15 mouse cellular contexts compared by ENCODE assay signal in genomic region chr16:24433563-24433962, GRCm38 (mm10). TPM values are rescaled to one million over a fixed set of nuclear protein-coding genes. Genes with fewer than 3 reads are reported as not detected.
A peak's percentile ranks its signal among the peaks of the same experiment; 100 is the strongest.
DNase-seq lines count a peak whose midpoint lies in the region; ATAC-seq and TF ChIP-seq lines count a peak whose summit lies in the region.
"Had no signal": no experiment of that assay in that cellular context is flagged by ENCODE, and none has a peak within 500 bp of the region (broad histone marks: within the 10 kb centered on the region; RNA-seq: fewer than 3 reads in every experiment).

No protein-coding gene starts in this region.

- H3K27me3 ChIP-seq in heart, embryonic 13.5 days (replicated peaks): no peaks in the 10 kb centered on the region
- H3K27me3 ChIP-seq in lung, postnatal 0 days (replicated peaks; ENCODE audit: insufficient read depth, low read length): no peaks in the 10 kb centered on the region
- H3K27me3 ChIP-seq in intestine, embryonic 15.5 days (replicated peaks): no peaks in the 10 kb centered on the region
- no peaks in the 10 kb centered on the region for H3K27me3 ChIP-seq in stomach, postnatal 0 days (ENCODE audit: control insufficient read depth, insufficient read depth, low read length)
- H3K27me3 ChIP-seq: forebrain, embryonic 15.5 days; midbrain, embryonic 13.5 days; neural tube, embryonic 15.5 days had no signal

- no peaks in the 10 kb centered on the region for H3K9me3 ChIP-seq in heart, embryonic 13.5 days
- H3K9me3 ChIP-seq in lung, postnatal 0 days (ENCODE audit: low read length): no peaks in the 10 kb centered on the region
- no peaks in the 10 kb centered on the region for H3K9me3 ChIP-seq in intestine, embryonic 15.5 days
- H3K9me3 ChIP-seq in stomach, postnatal 0 days (ENCODE audit: control insufficient read depth, low read length): no peaks in the 10 kb centered on the region
- H3K9me3 ChIP-seq: forebrain, embryonic 15.5 days; midbrain, embryonic 13.5 days; neural tube, embryonic 15.5 days had no signal

- TF ChIP-seq EP300 in lung, postnatal 0 days (IDR thresholded peaks at IDR 0.05): no peak; the same call in 1 of the 2 replicates
- TF ChIP-seq EP300 in stomach, postnatal 0 days (optimal IDR thresholded peaks at IDR 0.05): no peak

- H3K27ac ChIP-seq in heart, embryonic 13.5 days (replicated peaks): peak overlapping the region; percentile 93
- peak overlapping the region; percentile 59; the same call in 1 of the 2 replicates for H3K27ac ChIP-seq in lung, postnatal 0 days (ENCODE audit: low read length)
- H3K27ac ChIP-seq in intestine, embryonic 15.5 days: no peak overlapping the region
- H3K27ac ChIP-seq in stomach, postnatal 0 days (replicated peaks): peak overlapping the region; percentile 53

- no peak for TF ChIP-seq CTCF in lung, postnatal 0 days (IDR thresholded peaks at IDR 0.05)
- no peak for TF ChIP-seq CTCF in stomach, postnatal 0 days (IDR thresholded peaks at IDR 0.05; ENCODE audit: low read depth)

- WGBS in heart, embryonic 13.5 days: 18% methylated on average over 7 of the region's 7 CpGs
- 18% methylated on average over 7 of the region's 7 CpGs for WGBS in lung, postnatal 0 days
- 34% methylated on average over 7 of the region's 7 CpGs for WGBS in intestine, embryonic 15.5 days
- 28% methylated on average over 7 of the region's 7 CpGs for WGBS in stomach, postnatal 0 days

- no peak for DNase-seq in heart, postnatal 10 days
- DNase-seq in lung, postnatal 0 days (ENCODE audit: low spot score): peak; percentile 83
- no peak for DNase-seq in lung, postnatal 14 days
- no peak for DNase-seq in stomach, postnatal 0 days (ENCODE audit: low spot score)
- DNase-seq in urinary bladder, adult 2 months (ENCODE audit: low spot score): no peak
- DNase-seq: cerebellum, postnatal 14 days; layer of hippocampus, postnatal 36 days; thymus, postnatal 36 days had no signal

- H3K4me3 ChIP-seq in heart, embryonic 13.5 days: no peak overlapping the region
- H3K4me3 ChIP-seq in lung, postnatal 0 days (ENCODE audit: low read depth, low read length): no peak overlapping the region
- no peak overlapping the region for H3K4me3 ChIP-seq in intestine, embryonic 15.5 days (replicated peaks)
- H3K4me3 ChIP-seq in stomach, postnatal 0 days (ENCODE audit: low read depth, low read length): no peak overlapping the region
- H3K4me3 ChIP-seq: forebrain, embryonic 15.5 days; midbrain, embryonic 13.5 days; neural tube, embryonic 15.5 days had no signal

- peaks cover 89% of the 10 kb centered on the region for H3K4me1 ChIP-seq in heart, embryonic 13.5 days
- peaks cover 31% of the 10 kb centered on the region; the same call in 1 of the 2 replicates for H3K4me1 ChIP-seq in lung, postnatal 0 days (ENCODE audit: insufficient read depth, low read depth, low read length)
- H3K4me1 ChIP-seq in intestine, embryonic 15.5 days (replicated peaks): peaks cover 34% of the 10 kb centered on the region
- H3K4me1 ChIP-seq in stomach, postnatal 0 days (replicated peaks; ENCODE audit: control insufficient read depth, insufficient read depth): no peaks in the 10 kb centered on the region; the same call in 1 of the 2 replicates

- no peak for ATAC-seq in heart, embryonic 13.5 days (ENCODE audit: extremely low read depth, insufficient number of reproducible peaks, low FRiP score, low TSS enrichment)
- ATAC-seq in lung, postnatal 0 days: peak; percentile 90
- ATAC-seq in intestine, embryonic 15.5 days: peak; percentile 16; the same call in 1 of the 2 replicates
- no peak for ATAC-seq in stomach, postnatal 0 days (ENCODE audit: low FRiP score, low TSS enrichment)
- ATAC-seq: CD4-positive, CD25-positive, alpha-beta regulatory T cell, adult 4 months; midbrain, embryonic 13.5 days had no signal

- H3K9ac ChIP-seq in heart, embryonic 13.5 days: peak overlapping the region; percentile 78; the same call in 1 of the 2 replicates
- no peak overlapping the region for H3K9ac ChIP-seq in lung, postnatal 0 days (replicated peaks; ENCODE audit: low read depth)
- no peak overlapping the region for H3K9ac ChIP-seq in intestine, embryonic 15.5 days
- H3K9ac ChIP-seq in stomach, postnatal 0 days (ENCODE audit: low read length): no peak overlapping the region
- H3K9ac ChIP-seq: forebrain, embryonic 15.5 days; midbrain, embryonic 13.5 days; neural tube, embryonic 15.5 days had no signal

- intact Hi-C loops in heart, postnatal 10 days (cut with DNase I): loop anchor here (5.0 kb wide), 1 partner anchor 441 kb away; no protein-coding TSS in a partner anchor

- peak overlapping the region; percentile 57 for H3K4me2 ChIP-seq in heart, embryonic 13.5 days
- no peak overlapping the region for H3K4me2 ChIP-seq in lung, postnatal 0 days (replicated peaks; ENCODE audit: low read depth, low read length)
- H3K4me2 ChIP-seq in intestine, embryonic 15.5 days (replicated peaks): no peak overlapping the region
- no peak overlapping the region for H3K4me2 ChIP-seq in stomach, postnatal 0 days (replicated peaks; ENCODE audit: low read depth)
- H3K4me2 ChIP-seq: forebrain, embryonic 15.5 days; midbrain, embryonic 13.5 days; neural tube, embryonic 15.5 days had no signal

- H3K36me3 ChIP-seq in heart, embryonic 13.5 days: no peaks in the 10 kb centered on the region
- H3K36me3 ChIP-seq in lung, postnatal 0 days (ENCODE audit: insufficient read depth, low read length): no peaks in the 10 kb centered on the region
- H3K36me3 ChIP-seq in intestine, embryonic 15.5 days: no peaks in the 10 kb centered on the region
- no peaks in the 10 kb centered on the region for H3K36me3 ChIP-seq in stomach, postnatal 0 days (ENCODE audit: control insufficient read depth, insufficient read depth, low read length)
- H3K36me3 ChIP-seq: forebrain, embryonic 15.5 days; G1E; midbrain, embryonic 13.5 days; neural tube, embryonic 15.5 days had no signal

RNA-seq across cellular contexts. Expression of gene Lpp, which starts 40.3 kb away (rescaled TPM):
- polyA plus RNA-seq in heart, embryonic 13.5 days (2015; fragmentation: Nextera tagmentation; extraction: Ambion mirVana): 37.9 and 39.8 TPM in 2 replicates
- total RNA-seq in heart, postnatal 10 days (2021): 10 to 100 TPM; 58.8 TPM
- polyA plus RNA-seq in lung, postnatal 0 days (2015; fragmentation: Nextera tagmentation; extraction: Ambion mirVana): 36.8 and 42.7 TPM in 2 replicates
- polyA plus RNA-seq in intestine, embryonic 15.5 days (2015; fragmentation: Nextera tagmentation; extraction: Ambion mirVana): 61.7 and 63.0 TPM in 2 replicates
- 49.8 and 51.3 TPM in 2 replicates for polyA plus RNA-seq in stomach, postnatal 0 days (2015; fragmentation: Nextera tagmentation; extraction: Ambion mirVana)
- polyA plus RNA-seq in urinary bladder, adult 2 months (2012; rRNA removed): 137 and 189 TPM in 2 replicates
- polyA plus RNA-seq: G1E had no signal

Comparison
In these comparisons a context has a peak if more than half of its experiments do, and no peak if none do; other contexts are left out.
1. ATAC-seq: peak in lung, postnatal 0 days (single experiment) and intestine, embryonic 15.5 days (single experiment); none in heart, embryonic 13.5 days (single experiment) and stomach, postnatal 0 days (single experiment).